Mouse (Mus musculus) lung, embryonic 15.5 days (tissue): ENCODE measurements at regions not wholly inside any gene's neighbourhood (a gene's known extent, or its start where the extent isn't known, plus 50 kb on each side); places are given as distances from the start of the nearest gene placed in this dataset.

Source experiments
- ATAC-seq: fragments of 200-750 bp; cut with Nextera tagmentation; 2 replicates; pipeline ENCODE4 v1.8.0; 2017; ENCODE audit warnings: moderate number of reproducible peaks, borderline replicate concordance; ENCODE audit not compliant: low FRiP score, low TSS enrichment; ENCODE audit errors: extremely low read depth
- H3K27ac ChIP-seq: fragments of 300-500 bp; sonication (generic); 2 replicates; pipeline ENCODE4 v1.5.1; 2015; ENCODE audit warnings: moderate library complexity, mild to moderate bottlenecking, inconsistent platforms
- H3K27me3 ChIP-seq: fragments of 300-500 bp; sonication (generic); 2 replicates; pipeline ENCODE4 v1.6.1; 2015; ENCODE audit warnings: inconsistent platforms
- H3K36me3 ChIP-seq: fragments of 300-500 bp; sonication (generic); 2 replicates; pipeline ENCODE4 v1.6.1; 2015; ENCODE audit warnings: inconsistent platforms
- H3K4me1 ChIP-seq: fragments of 300-500 bp; sonication (generic); 2 replicates; pipeline ENCODE4 v1.6.1; 2015; ENCODE audit warnings: inconsistent platforms
- H3K4me2 ChIP-seq: fragments of 300-500 bp; sonication (generic); 2 replicates; pipeline ENCODE4 v1.6.1; 2015; ENCODE audit warnings: inconsistent platforms, mild to moderate bottlenecking, moderate library complexity
- H3K4me3 ChIP-seq: fragments of 300-500 bp; sonication (generic); 2 replicates; pipeline ENCODE4 v1.5.1; 2015; ENCODE audit warnings: mild to moderate bottlenecking, inconsistent platforms
- H3K9ac ChIP-seq: fragments of 300-500 bp; sonication (generic); 2 replicates; pipeline ENCODE4 v1.6.1; 2015; ENCODE audit warnings: inconsistent platforms
- H3K9me3 ChIP-seq: fragments of 300-500 bp; sonication (generic); 2 replicates; pipeline ENCODE4 v1.6.1; 2016; ENCODE audit warnings: inconsistent platforms
- WGBS: fragments of 180-500 bp; shearing (Covaris S2); methylation state at CpG from one replicate; pipeline ENCODE4 v1.1.7; 2015; 5-methylcytosine and 5-hydroxymethylcytosine counted together

DNA sequence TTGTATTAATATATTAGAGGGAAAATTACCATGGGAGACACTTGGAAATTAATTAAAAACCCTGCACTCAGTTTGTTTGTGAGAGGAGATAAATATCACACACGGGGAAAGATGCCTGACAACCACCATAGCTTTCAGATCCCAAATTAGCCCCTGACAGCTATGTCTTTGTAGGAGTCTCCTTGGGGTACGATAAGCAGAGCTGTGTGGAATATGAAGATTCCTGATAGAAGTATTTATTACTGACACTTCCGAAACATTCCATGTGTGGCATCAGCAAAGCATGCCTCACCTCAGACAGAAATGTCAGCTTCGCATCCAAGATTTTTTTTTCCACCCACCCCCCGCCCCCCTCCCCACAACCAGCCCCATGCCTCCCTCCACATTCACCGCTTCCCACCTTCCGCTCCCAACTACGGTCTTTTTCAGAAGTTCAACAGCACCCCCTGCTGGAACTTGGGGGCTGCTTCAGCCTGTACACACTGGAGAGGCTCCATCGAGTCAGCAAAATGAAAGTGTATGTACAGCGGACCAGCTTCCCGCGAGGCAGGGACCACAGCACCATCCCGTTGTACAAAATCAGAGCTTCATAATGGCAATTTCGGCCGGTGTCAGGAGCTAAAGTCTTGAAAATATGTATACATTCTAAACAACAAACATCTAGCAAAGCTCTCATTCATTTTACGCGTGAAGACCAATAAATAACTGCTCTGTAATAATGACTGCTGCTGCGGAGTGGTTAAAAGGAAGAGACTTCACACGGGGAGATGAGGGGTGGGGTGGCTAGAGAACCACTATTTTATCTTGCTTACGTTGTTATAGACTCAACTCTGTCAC is 66.7 kb downstream of the Rwdd3 start:
- peak; percentile 93 for ATAC-seq
- Histone ChIP-seq H3K27me3 (no peaks in the 10 kb centered on the region), H3K9ac (no peak overlapping the region), H3K36me3 (no peaks in the 10 kb centered on the region), H3K4me1 (0 out of 2 replicates have a peak, but pooled peaks cover 2% of the 10 kb centered on the region), H3K27ac (no peak overlapping the region), H3K4me2 (peak overlapping the region; percentile 48), H3K4me3 (peak overlapping the region; percentile 31), H3K9me3 (no peaks in the 10 kb centered on the region)
- 22% methylated on average over 20 of the region's 20 CpGs for WGBS

DNA sequence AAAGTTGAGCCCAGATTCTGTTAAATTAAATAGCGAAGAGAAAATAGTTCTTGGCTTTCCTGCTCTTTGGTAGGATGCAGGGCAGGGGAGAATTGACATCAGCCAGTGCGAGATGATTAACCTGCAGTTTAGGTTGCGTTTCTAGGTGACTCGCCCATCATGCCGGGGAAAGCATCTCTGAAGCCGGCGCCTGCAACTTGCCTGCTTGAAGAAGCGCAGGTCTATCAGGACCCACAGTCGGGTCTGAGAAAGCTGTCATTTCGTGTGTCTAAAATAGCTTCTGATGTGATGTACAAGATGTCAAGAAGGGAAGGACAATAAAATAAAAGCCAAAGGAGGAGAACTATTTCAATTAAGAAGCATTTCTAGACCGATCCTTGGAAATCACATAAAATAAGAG is 68.6 kb downstream of the Rwdd3 start:
- no peaks in the 10 kb centered on the region for H3K27me3 ChIP-seq
- H3K4me1 ChIP-seq = 0 out of 2 replicates have a peak, but pooled peaks cover 2% of the 10 kb centered on the region
- H3K4me3 ChIP-seq = no peak overlapping the region
- H3K36me3 ChIP-seq = no peaks in the 10 kb centered on the region
- H3K4me2 ChIP-seq = no peak overlapping the region
- H3K27ac ChIP-seq = no peak overlapping the region
- ATAC-seq = no peak
- WGBS = 73% methylated on average over 11 of the region's 11 CpGs
- H3K9me3 ChIP-seq = no peaks in the 10 kb centered on the region
- H3K9ac ChIP-seq = no peak overlapping the region

DNA sequence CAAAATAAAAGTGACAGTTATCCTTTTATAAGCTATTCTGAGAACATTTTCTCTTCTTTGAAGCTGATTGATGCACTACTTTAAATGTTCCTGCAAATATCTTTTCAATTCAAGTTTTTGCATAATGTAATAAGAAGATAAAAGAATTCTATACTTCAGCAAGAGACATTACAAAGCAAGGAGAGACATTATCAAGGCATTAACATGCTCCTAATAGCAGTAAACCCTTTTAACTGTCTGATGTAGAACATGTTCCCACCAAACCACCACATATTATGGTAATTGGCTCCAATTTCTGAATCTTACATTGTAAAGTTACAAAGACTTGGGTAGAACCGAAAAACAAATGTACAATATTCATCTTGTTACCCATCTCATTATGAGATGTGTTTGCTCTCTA is 69.4 kb downstream of the Rwdd3 start:
- Histone ChIP-seq H3K4me2 (no peak overlapping the region), H3K4me1 (0 out of 2 replicates have a peak, but pooled peaks cover 2% of the 10 kb centered on the region), H3K4me3 (no peak overlapping the region), H3K27ac (no peak overlapping the region), H3K27me3 (no peaks in the 10 kb centered on the region), H3K36me3 (no peaks in the 10 kb centered on the region), H3K9me3 (no peaks in the 10 kb centered on the region), H3K9ac (no peak overlapping the region)
- no peak for ATAC-seq
- WGBS = 87% methylated on average over 1 of the region's 1 CpGs

DNA sequence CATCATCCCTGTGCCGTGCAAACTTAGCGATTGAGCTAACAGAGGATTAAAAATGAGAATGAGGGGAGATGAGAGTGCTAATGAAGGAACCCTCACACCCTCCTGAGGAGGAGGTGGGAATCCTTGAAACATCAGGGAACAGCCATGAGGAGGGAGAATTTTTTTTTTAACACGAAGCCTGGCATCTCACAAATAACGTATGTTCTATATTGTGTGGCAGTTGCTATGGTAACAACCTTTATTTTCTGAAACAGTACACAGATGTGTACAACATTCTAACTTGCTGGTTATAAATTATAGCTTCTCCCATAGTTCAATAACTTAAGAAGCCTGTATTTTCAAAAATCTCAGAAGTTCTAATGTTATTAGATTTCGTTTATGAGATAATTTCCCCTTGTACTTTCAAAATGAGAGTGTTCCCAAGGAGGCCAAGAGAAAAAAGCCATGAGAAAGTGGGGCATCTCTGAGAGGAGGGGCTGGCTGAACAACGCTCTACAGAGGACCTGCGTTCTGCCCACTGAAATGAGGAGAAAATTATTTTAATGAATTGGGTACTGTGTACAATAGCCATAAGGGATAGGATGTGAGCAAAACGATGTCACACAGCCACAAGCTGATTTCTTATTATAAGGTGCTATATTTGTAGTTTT is 71.2 kb downstream of the Rwdd3 start:
- Histone ChIP-seq H3K36me3 (no peaks in the 10 kb centered on the region), H3K9ac (no peak overlapping the region), H3K4me1 (0 out of 2 replicates have a peak, but pooled peaks cover 2% of the 10 kb centered on the region), H3K9me3 (no peaks in the 10 kb centered on the region), H3K27me3 (no peaks in the 10 kb centered on the region), H3K27ac (no peak overlapping the region), H3K4me3 (no peak overlapping the region), H3K4me2 (no peak overlapping the region)
- 76% methylated on average over 8 of the region's 8 CpGs for WGBS
- ATAC-seq = no peak

DNA sequence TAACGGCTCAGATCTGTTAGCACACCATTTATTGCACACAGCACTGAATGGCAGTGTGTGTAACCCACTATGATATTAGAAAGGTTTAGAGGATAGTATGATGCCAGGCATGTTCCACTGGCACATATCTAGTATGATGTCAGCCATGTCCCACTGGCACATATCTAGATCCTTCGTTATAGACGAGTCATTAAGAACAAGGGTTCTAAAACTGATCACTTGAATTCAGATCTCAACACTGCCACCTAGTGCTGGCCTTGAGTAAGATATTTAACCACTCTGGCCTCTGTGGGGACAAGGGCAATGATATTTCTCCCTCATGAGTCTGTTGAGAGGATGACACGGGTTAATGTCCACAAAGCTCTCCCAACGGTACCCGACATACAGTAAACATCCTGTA is 78.0 kb downstream of the Rwdd3 start:
- WGBS = 24% methylated on average over 6 of the region's 6 CpGs

DNA sequence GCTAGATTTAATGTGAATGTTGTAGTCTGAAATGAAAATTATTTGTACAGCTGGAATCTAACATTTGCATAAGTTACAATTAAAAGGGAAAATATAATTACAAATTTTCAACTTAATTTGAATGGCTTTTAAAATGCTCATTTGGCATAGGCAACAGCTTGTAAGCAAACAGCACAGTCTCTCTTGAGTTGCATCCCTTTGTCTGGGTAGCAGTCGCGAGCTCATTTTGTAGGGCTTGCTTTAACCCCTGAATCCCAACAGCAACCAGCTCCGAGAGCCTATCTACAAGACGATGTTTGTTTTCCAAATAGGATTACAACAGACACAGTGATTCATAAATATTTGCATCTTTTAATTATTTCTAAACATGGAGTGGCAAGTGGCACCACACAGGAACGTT is 82.8 kb downstream of the Rwdd3 start:
- H3K27me3 ChIP-seq = no peaks in the 10 kb centered on the region
- H3K4me1 ChIP-seq = no peaks in the 10 kb centered on the region
- no peaks in the 10 kb centered on the region for H3K36me3 ChIP-seq
- no peak for ATAC-seq
- WGBS = 61% methylated on average over 5 of the region's 5 CpGs
- H3K9ac ChIP-seq = no peak overlapping the region
- H3K27ac ChIP-seq = no peak overlapping the region
- no peaks in the 10 kb centered on the region for H3K9me3 ChIP-seq
- no peak overlapping the region for H3K4me2 ChIP-seq
- H3K4me3 ChIP-seq = no peak overlapping the region

More for the DNA sequence above, 78.0 kb downstream of the Rwdd3 start:
- H3K27ac ChIP-seq = no peak overlapping the region
- H3K9me3 ChIP-seq = no peaks in the 10 kb centered on the region
- no peak overlapping the region for H3K9ac ChIP-seq
- no peaks in the 10 kb centered on the region for H3K4me1 ChIP-seq
- no peak overlapping the region for H3K4me3 ChIP-seq
- H3K4me2 ChIP-seq = no peak overlapping the region
- no peaks in the 10 kb centered on the region for H3K36me3 ChIP-seq
- ATAC-seq = no peak
- H3K27me3 ChIP-seq = no peaks in the 10 kb centered on the region

DNA sequence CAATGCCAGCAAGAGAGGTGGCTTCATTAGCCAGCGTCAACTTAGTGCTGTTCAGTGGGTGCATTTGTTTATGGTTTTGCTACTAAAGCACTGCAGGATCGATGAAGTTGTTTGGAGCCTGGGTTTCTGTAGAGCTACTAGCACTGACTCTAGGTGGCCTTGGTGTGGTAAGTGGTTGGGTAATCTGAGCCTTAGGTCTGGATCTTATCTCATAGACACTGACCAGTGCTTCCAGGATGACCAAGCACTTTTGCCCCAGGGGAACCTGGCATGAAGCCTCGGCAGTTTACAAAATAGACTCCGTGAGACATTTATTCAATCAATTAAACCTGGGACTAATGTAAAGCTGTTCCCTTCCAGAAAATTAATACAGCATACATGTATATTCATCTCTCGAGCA is 102.8 kb downstream of the Rwdd3 start:
- ATAC-seq = no peak
- no peak overlapping the region for H3K4me2 ChIP-seq
- no peaks in the 10 kb centered on the region for H3K9me3 ChIP-seq
- no peak overlapping the region for H3K27ac ChIP-seq
- H3K4me3 ChIP-seq = no peak overlapping the region
- WGBS = 70% methylated on average over 5 of the region's 5 CpGs
- H3K4me1 ChIP-seq = no peaks in the 10 kb centered on the region
- no peaks in the 10 kb centered on the region for H3K27me3 ChIP-seq
- H3K9ac ChIP-seq = no peak overlapping the region
- H3K36me3 ChIP-seq = no peaks in the 10 kb centered on the region

DNA sequence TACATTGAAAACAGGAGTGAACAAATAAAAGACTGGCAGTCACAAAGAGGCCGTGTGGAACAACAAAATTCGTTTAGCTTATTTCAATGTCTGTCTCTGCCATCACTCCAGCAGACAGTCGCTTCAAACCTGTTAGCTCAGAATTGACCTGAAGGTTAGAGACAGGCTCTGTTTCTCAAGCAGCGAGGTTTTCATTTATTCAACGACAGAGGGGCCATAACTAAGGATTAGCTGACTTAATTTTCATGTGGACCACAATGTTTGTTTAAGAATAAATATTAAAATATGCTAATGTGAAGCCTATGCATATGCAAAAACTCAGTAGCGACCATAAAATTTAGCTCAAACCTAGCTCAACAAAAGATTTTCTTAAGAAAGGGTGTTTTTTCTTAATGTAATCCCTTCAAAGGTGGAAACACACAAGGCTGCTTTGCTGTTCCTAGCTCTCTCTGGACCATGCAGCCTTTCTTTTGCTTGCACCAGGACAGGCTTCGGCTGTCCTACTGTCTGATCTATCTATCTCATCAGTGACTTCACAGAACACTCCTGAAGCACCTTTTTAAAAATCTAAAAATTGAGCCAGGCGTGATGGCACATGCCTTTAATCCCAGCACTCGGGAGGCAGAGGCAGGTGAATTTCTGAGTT is 135.5 kb downstream of the Rwdd3 start:
- H3K9me3 ChIP-seq = no peaks in the 10 kb centered on the region
- 75% methylated on average over 9 of the region's 9 CpGs for WGBS
- H3K9ac ChIP-seq = no peak overlapping the region
- H3K36me3 ChIP-seq = no peaks in the 10 kb centered on the region
- ATAC-seq = no peak
- no peak overlapping the region for H3K4me3 ChIP-seq
- no peaks in the 10 kb centered on the region for H3K27me3 ChIP-seq
- H3K4me2 ChIP-seq = no peak overlapping the region
- H3K27ac ChIP-seq = no peak overlapping the region
- no peaks in the 10 kb centered on the region for H3K4me1 ChIP-seq

DNA sequence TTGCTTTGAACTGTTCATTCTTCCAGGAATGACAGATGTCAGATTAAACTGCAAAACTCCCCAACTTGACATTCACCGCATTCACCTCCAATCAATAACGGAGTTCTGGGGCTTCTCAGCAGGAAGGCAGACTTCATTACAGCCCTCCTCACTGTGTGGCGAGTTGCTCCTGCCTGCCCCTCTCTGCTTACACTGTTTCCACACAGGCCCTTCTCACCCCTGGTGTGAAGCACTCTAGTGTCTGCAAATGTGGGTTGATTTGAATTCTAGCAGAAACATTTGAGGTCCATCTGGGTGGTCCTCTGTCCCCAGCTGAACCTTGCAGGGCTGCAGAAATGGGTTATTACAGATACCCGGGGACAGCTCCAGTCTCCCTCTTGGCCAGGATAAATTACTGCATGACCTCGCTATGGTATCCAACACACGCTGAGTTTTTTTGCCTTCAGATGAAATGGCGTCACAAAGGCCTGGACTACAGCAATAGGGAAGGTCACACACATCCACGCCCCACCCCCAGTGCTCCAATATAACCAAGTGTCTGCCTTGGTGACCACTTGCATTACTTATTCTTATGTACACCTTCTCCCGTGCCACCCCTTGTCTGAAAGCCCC is 145.8 kb downstream of the Rwdd3 start:
- Histone ChIP-seq H3K27me3 (no peaks in the 10 kb centered on the region), H3K27ac (no peak overlapping the region), H3K4me3 (no peak overlapping the region), H3K9ac (no peak overlapping the region), H3K9me3 (no peaks in the 10 kb centered on the region), H3K4me2 (no peak overlapping the region), H3K36me3 (no peaks in the 10 kb centered on the region), H3K4me1 (no peaks in the 10 kb centered on the region)
- 56% methylated on average over 9 of the region's 9 CpGs for WGBS
- ATAC-seq = no peak

DNA sequence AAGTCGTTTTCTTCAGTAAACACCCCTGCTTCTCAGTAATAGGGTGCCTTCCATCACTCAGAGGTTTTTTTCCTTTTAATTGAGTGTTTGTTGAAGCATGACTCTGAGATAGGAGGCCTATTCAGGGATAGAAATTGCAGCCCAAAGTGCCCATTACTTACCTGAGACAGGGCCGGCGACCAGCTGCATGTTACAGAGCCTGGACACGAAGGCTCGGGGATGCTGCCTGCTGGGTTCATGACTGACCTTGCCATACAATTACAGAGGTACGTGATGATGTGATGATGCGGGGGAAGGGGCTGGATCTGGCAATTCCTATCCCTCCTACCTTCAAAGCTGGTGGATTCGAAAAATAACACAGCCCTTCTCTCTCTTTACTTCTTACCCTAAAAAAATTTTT is 146.7 kb downstream of the Rwdd3 start:
- Histone ChIP-seq H3K36me3 (no peaks in the 10 kb centered on the region), H3K9me3 (no peaks in the 10 kb centered on the region), H3K4me3 (no peak overlapping the region), H3K27me3 (no peaks in the 10 kb centered on the region), H3K9ac (no peak overlapping the region), H3K4me2 (no peak overlapping the region), H3K4me1 (no peaks in the 10 kb centered on the region), H3K27ac (no peak overlapping the region)
- no peak for ATAC-seq
- 46% methylated on average over 8 of the region's 8 CpGs for WGBS

DNA sequence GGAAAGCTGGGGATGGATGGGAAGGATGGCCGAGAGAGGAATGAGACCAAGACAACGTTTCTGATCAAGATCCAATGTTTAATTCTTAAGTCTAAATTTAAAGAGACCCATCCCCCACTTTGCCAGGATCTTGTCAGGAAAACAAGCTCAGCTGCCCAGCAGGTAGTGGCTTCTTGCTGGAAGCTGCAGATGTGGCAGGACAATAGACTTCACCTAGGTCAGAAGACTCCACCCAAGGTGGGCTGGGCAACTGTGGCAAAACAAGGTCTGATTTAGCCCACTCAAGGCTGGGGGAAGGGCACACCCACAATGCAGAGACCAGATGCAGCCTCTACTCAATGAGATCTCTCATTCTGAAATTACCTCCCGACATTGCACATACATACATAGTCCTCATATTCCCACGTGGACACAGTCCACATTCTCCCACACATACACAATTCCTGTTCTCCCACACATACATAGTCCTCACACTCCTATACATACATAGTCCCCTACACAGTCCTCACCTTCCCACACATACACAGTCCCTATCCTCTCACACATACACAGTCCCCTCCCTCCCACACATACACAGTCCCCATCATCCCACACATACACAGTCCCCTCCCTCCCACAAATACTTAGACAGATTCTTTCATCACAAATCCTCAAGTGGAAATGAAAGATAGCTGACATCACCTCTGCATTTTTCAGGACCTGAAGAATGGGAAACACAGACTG is 150.2 kb downstream of the Rwdd3 start:
- Histone ChIP-seq H3K36me3 (no peaks in the 10 kb centered on the region), H3K4me1 (no peaks in the 10 kb centered on the region), H3K27me3 (no peaks in the 10 kb centered on the region), H3K4me2 (no peak overlapping the region), H3K9ac (no peak overlapping the region), H3K27ac (no peak overlapping the region), H3K9me3 (no peaks in the 10 kb centered on the region), H3K4me3 (no peak overlapping the region)
- WGBS = 68% methylated on average over 4 of the region's 4 CpGs
- ATAC-seq = 0 out of 2 replicates have a peak, but pooled peaks have one; percentile 31
